Mouse (Mus musculus) liver, embryonic 14.5 days (tissue): Measurements from ENCODE around the gene Zc3h13.

Experiments used
- CTCF ChIP-seq: IDR thresholded peaks from 2 replicates; pipeline ENCODE4 v1.5.1; 2016; ENCODE audit warnings: antibody characterized with exemption, low read depth, control low read depth
- EP300 ChIP-seq: IDR thresholded peaks from 2 replicates; pipeline ENCODE4 v1.6.1; 2016; ENCODE audit warnings: antibody characterized with exemption, low read depth

DNA sequence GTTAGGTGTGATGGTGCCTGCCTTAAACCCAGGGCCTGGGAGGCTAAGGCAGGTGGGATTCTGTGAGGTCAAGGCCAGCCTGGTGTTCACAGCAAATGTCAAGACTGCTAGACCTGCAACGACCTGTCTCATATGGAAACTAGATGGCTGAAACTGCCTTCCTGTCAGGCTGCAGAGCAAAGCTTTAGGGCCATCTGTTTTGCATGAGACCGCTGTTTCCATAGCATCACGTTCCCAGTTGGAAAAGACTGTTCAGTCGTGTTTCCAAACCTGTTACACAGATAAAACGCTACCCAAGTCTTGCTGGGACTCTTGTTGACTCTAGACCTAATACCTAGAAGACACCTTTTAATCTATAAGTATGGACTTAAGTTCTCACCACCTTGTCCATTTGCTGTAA, 61.9 kb downstream of the Zc3h13 start:
- TF ChIP-seq EP300 (no peak), CTCF (no peak)
